Mouse (Mus musculus) cerebellum, adult 2 months (tissue): Measurements from ENCODE around the gene Tbc1d8b.

ENCODE experiments used
- CTCF ChIP-seq: fragments of 200-500 bp; IDR thresholded peaks from 2 replicates; pipeline ENCODE4 v1.5.1; 2011; ENCODE audit warnings: low read depth, mild to moderate bottlenecking, control low read depth, low read length, moderate library complexity, borderline replicate concordance; ENCODE audit not compliant: insufficient read depth
- POLR2A ChIP-seq: fragments of 200-500 bp; IDR thresholded peaks from 2 replicates; pipeline ENCODE4 v1.6.1; 2011; ENCODE audit warnings: low read length, control low read depth, borderline replicate concordance; ENCODE audit not compliant: insufficient read depth

DNA sequence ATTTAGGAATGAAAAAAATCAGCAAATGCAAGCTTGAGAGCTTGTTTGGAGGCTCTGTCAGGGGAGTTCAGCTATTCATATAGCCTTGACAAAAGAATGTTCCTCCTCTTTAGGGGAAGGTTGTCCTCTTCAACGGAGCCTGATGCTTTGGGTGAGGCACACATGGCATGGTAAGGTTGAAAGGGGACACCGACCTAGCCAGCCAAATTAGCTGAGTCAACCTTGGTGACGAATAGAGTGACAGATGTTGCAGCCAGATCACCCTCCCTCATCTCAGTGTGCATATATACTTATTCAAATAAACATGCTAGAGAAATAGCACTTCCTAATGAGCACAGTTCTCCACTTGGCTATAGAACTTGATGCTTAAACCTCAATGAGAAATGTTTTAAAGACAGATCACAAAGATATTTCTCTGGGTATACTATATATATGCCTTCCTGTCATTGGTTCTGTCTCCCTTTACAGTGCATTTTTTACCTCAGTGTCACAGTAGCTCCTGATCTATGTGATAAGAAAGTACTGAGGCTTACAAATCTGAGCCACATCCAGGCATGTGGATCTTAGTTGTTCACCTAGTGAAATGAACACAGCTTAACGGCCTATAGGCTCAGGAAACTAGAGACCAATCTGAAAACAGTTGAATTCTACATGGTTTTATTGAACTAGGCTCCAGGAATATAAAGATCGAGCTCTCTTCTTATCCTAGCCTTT, 30.3 kb upstream of the Tbc1d8b start:
- TF ChIP-seq CTCF (no peak), POLR2A (no peak)
